Mouse (Mus musculus) MEL (cell line): ENCODE data around the gene Cd52.

Experiments
- CTCF ChIP-seq, 3 experiments: IDR thresholded peaks in 2 of 3; conservative IDR thresholded peaks in 1 of 3; 2 replicates each; pipeline ENCODE4 v1.5.1; 2011 to 2012; ENCODE audit warnings: low read length in 3 of 3, low read depth in 2 of 3, mild to moderate bottlenecking in 2 of 3, improper control_type of control experiment in 1 of 3, inconsistent platforms in 1 of 3, mixed read lengths in 1 of 3, moderate library complexity in 1 of 3; ENCODE audit not compliant: control insufficient read depth in 1 of 3, insufficient read depth in 1 of 3, poor library complexity in 1 of 3, severe bottlenecking in 1 of 3
- EP300 ChIP-seq, 2 experiments: IDR thresholded peaks; 2 replicates each; pipeline ENCODE4 v1.6.1; 2011; ENCODE audit warnings: improper control_type of control experiment in 2 of 2, low read length in 2 of 2, low read depth in 1 of 2, mild to moderate bottlenecking in 1 of 2

- TF ChIP-seq EP300 (IDR thresholded peaks at IDR 0.05; ENCODE audit: low read depth in 1 of 2, low read length in 2 of 2) = no peak
- TF ChIP-seq CTCF (IDR thresholded peaks at IDR 0.05 in 2 of 3, conservative IDR thresholded peaks at IDR 0.05 in 1 of 3; ENCODE audit: control insufficient read depth in 1 of 3, insufficient read depth in 1 of 3, low read depth in 2 of 3, low read length in 3 of 3, poor library complexity in 1 of 3, severe bottlenecking in 1 of 3) = no peak
These were observed 32.2 kb upstream of the Cd52 start for GRCm38 (mm10) chr4:134127121-134127455.
